Mouse (Mus musculus) thymus, postnatal 14 days (tissue): ENCODE results near the gene Peak1.
A peak's percentile ranks its signal among the peaks of the same experiment; 100 is the strongest.

ENCODE experiments used
- DNase-seq: peaks from one replicate; pipeline ENCODE4 v3.0.0; 2021

The Peak1 gene

GRCm38 (mm10) chr9:56242686-56243085, 175.2 kb downstream of the Peak1 start:
- DNase-seq, result no peak

GRCm38 (mm10) chr9:56241076-56241475, 176.8 kb downstream of the Peak1 start:
- DNase-seq, result no peak

- no peak for DNase-seq
Measured at GRCm38 (mm10) chr9:56235871-56236298, 182.0 kb downstream of the Peak1 start.

GRCm38 (mm10) chr9:56235281-56235680, 182.6 kb downstream of the Peak1 start:
- DNase-seq, result no peak

- no peak for DNase-seq
Measured at GRCm38 (mm10) chr9:56234561-56234960, 183.3 kb downstream of the Peak1 start.

- no peak for DNase-seq
Measured at GRCm38 (mm10) chr9:56233316-56233715, 184.6 kb downstream of the Peak1 start.

GRCm38 (mm10) chr9:56230906-56231305, 187.0 kb downstream of the Peak1 start:
- DNase-seq, result no peak

- no peak for DNase-seq
Measured at GRCm38 (mm10) chr9:56227626-56228025, 190.2 kb downstream of the Peak1 start.

GRCm38 (mm10) chr9:56223429-56224051, 194.3 kb downstream of the Peak1 start:
- peak; percentile 65 for DNase-seq

GRCm38 (mm10) chr9:56218860-56219259, 199.0 kb downstream of the Peak1 start:
- no peak for DNase-seq

- DNase-seq, result no peak
Measured at GRCm38 (mm10) chr9:56218043-56218442, 199.8 kb downstream of the Peak1 start.

- no peak for DNase-seq
Measured at GRCm38 (mm10) chr9:56217386-56217785, 200.5 kb downstream of the Peak1 start.

- DNase-seq, result peak; percentile 43
Measured at GRCm38 (mm10) chr9:56213451-56214291, 204.2 kb downstream of the Peak1 start.

- DNase-seq, result no peak
Measured at GRCm38 (mm10) chr9:56208817-56209216, 209.1 kb downstream of the Peak1 start.

- no peak for DNase-seq
Measured at GRCm38 (mm10) chr9:56207516-56207915, 210.4 kb downstream of the Peak1 start.

- no peak for DNase-seq
Measured at GRCm38 (mm10) chr9:56207083-56207482, 210.8 kb downstream of the Peak1 start.

- no peak for DNase-seq
Measured at GRCm38 (mm10) chr9:56205336-56205735, 212.5 kb downstream of the Peak1 start.

GRCm38 (mm10) chr9:56204316-56204715, 213.6 kb downstream of the Peak1 start:
- DNase-seq, result no peak

- DNase-seq, result peak; percentile 91
Measured at GRCm38 (mm10) chr9:56200645-56201314, 217.1 kb downstream of the Peak1 start.

- DNase-seq, result no peak
Measured at GRCm38 (mm10) chr9:56200200-56200599, 217.7 kb downstream of the Peak1 start.

GRCm38 (mm10) chr9:56196921-56197320, 220.9 kb downstream of the Peak1 start:
- no peak for DNase-seq

- DNase-seq, result no peak
Measured at GRCm38 (mm10) chr9:56195193-56195592, 222.7 kb downstream of the Peak1 start.
